Mouse (Mus musculus) heart, adult 9 months (tissue): ENCODE results near the gene Lancl2.

ENCODE experiments used
- DNase-seq, 2 experiments: peaks; one replicate each; pipeline ENCODE4 v3.0.0; 2022; ENCODE audit warnings: low spot score in 2 of 2

Gene Lancl2

GRCm38 (mm10) chr6:57767112-57767868, 65.0 kb downstream of the Lancl2 start:
- DNase-seq = no peak

- DNase-seq = no peak
These were observed 66.7 kb downstream of the Lancl2 start for GRCm38 (mm10) chr6:57768948-57769525.

GRCm38 (mm10) chr6:57770467-57771190, 68.3 kb downstream of the Lancl2 start:
- DNase-seq = no peak

GRCm38 (mm10) chr6:57773792-57774191, 71.5 kb downstream of the Lancl2 start:
- DNase-seq = no peak

- DNase-seq = no peak
These were observed 78.0 kb downstream of the Lancl2 start for GRCm38 (mm10) chr6:57780359-57780758.

GRCm38 (mm10) chr6:57782658-57783057, 80.3 kb downstream of the Lancl2 start:
- no peak for DNase-seq

GRCm38 (mm10) chr6:57784251-57784650, 81.9 kb downstream of the Lancl2 start:
- no peak for DNase-seq

- DNase-seq = no peak
These were observed 85.0 kb downstream of the Lancl2 start for GRCm38 (mm10) chr6:57787376-57787775.
